Mouse (Mus musculus) ES-Bruce4 (cell line): Measurements from ENCODE around the gene Slc9a9.

Experiments used
- CTCF ChIP-seq: IDR thresholded peaks from one replicate; pipeline ENCODE4 v1.8.1; 2011; ENCODE audit warnings: low read depth, low read length
- EP300 ChIP-seq: IDR thresholded peaks from 2 replicates; pipeline ENCODE4 v1.6.1; 2011; ENCODE audit warnings: low read depth, low read length; ENCODE audit not compliant: insufficient read depth

GRCm38 (mm10) chr9:95166224-95166623 is 496.5 kb downstream of the Slc9a9 start:
- no peak for TF ChIP-seq CTCF
- TF ChIP-seq EP300: no peak
